In the genomic region with DNA sequence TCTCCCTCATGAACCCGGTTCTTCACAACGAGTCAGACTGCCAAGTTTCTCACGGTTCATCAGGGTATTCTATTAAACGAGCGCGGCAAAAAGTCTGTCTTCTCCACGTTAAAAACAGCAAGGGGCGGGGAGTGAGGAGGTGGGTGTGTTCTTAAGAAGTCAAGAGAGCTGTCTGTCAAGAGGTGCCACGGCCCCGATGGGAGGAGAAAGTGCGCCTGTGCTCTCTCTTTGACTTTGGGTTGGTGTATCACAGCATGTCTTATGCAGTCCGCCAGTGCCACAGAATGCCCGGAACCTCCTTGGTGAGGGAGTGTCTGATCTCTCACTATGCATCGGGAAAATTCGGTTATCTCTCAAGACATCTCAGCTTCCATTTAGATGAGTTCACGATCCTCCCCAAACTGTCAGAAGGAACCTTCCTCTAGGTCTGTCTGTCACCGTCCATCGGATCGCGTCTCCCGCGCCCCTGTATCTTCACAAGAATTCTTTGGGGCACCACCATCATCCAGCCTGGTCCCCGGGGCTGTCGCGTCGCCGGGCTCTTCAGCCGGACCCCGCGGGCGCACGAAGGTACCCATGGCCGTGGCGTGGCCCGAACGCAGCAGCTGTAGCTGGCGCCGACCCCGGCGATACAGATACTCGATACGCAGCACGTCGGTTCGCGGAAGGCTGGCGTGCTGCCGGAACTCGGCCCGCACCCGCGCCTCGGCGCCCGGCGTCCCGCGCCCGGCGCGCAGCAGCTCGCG, we compare ENCODE assay signal across 8 mouse cellular contexts. TPM values are rescaled to one million over a fixed set of nuclear protein-coding genes. Genes with fewer than 3 reads are reported as not detected.
DNase-seq lines count a peak whose midpoint lies in the region; ATAC-seq and TF ChIP-seq lines count a peak whose summit lies in the region.

TSS of gene E130208F15Rik (plus strand) at position 202 of the 746 bp plus-strand sequence.

- peak within 1 kb of the TSS; percentile 89 for H3K4me2 ChIP-seq in forebrain, embryonic 12.5 days
- H3K4me2 ChIP-seq in lung, embryonic 14.5 days: peak within 1 kb of the TSS; percentile 80

- intact Hi-C loops in heart, postnatal 10 days (cut with DNase I): no loop called here

- H3K4me1 ChIP-seq in ES-E14 (ENCODE audit: control insufficient read depth in 2 of 2, insufficient read depth in 2 of 2, low read length in 2 of 2, poor library complexity in 1 of 2): peaks cover 3 to 4% of the 10 kb centered on the region in 2 experiments; a peak in 2 of 4 replicates
- peaks cover 17% of the 10 kb centered on the region for H3K4me1 ChIP-seq in forebrain, embryonic 12.5 days
- peaks cover 6% of the 10 kb centered on the region; the same call in 1 of the 2 replicates for H3K4me1 ChIP-seq in lung, embryonic 14.5 days (ENCODE audit: insufficient read depth)

- 0 out of 2 replicates have a peak, but pooled peaks cover 5% of the 10 kb centered on the region for H3K27me3 ChIP-seq in forebrain, embryonic 12.5 days
- H3K27me3 ChIP-seq in lung, embryonic 14.5 days (ENCODE audit: insufficient read depth, low read length): no peaks in the 10 kb centered on the region

- no peaks in the 10 kb centered on the region for H3K9me3 ChIP-seq in ES-E14 (ENCODE audit: control insufficient read depth, insufficient read depth, low read depth, low read length)
- H3K9me3 ChIP-seq in forebrain, embryonic 12.5 days: peaks cover 4% of the 10 kb centered on the region; the same call in 1 of the 2 replicates
- H3K9me3 ChIP-seq in lung, embryonic 14.5 days (ENCODE audit: low read depth, low read length): 0 out of 2 replicates have a peak, but pooled peaks cover 3% of the 10 kb centered on the region

- H3K27ac ChIP-seq in ES-E14 (ENCODE audit: insufficient read depth, low read depth, low read length, poor library complexity, severe bottlenecking): peak within 1 kb of the TSS; percentile 56; the same call in 1 of the 2 replicates
- H3K27ac ChIP-seq in forebrain, embryonic 12.5 days: peak within 1 kb of the TSS; percentile 85
- peak within 1 kb of the TSS; percentile 89 for H3K27ac ChIP-seq in lung, embryonic 14.5 days (ENCODE audit: low read depth)

- in situ Hi-C loops in ES-E14 (cut with MboI; ENCODE audit: low sequenced_read_pairs in 2 of 2, unreplicated experiment in 2 of 2): no loop called here

- 1% methylated on average over 63 of the region's 63 CpGs for WGBS in forebrain, embryonic 12.5 days
- under 1% methylated on average over 63 of the region's 63 CpGs for WGBS in lung, embryonic 14.5 days

- H3K4me3 ChIP-seq in ES-E14 (ENCODE audit: insufficient read depth in 1 of 2, low read depth in 1 of 2, low read length in 2 of 2, poor library complexity in 1 of 2, severe bottlenecking in 1 of 2): peak within 1 kb of the TSS; percentile 92 to 98
- H3K4me3 ChIP-seq in forebrain, embryonic 12.5 days (replicated peaks): peak within 1 kb of the TSS; percentile 78
- peak within 1 kb of the TSS; percentile 68 for H3K4me3 ChIP-seq in lung, embryonic 14.5 days (ENCODE audit: low read depth, low read length)

- peaks cover 3% of the 10 kb centered on the region; the same call in 1 of the 2 replicates for H3K36me3 ChIP-seq in ES-E14 (ENCODE audit: control insufficient read depth, insufficient read depth, low read length, poor library complexity, severe bottlenecking)
- H3K36me3 ChIP-seq in forebrain, embryonic 12.5 days (replicated peaks): no peaks in the 10 kb centered on the region
- no peaks in the 10 kb centered on the region for H3K36me3 ChIP-seq in lung, embryonic 14.5 days (ENCODE audit: insufficient read depth)

- no peak for TF ChIP-seq CTCF in lung, embryonic 14.5 days (IDR thresholded peaks at IDR 0.05; ENCODE audit: low read depth)

- ATAC-seq in forebrain, embryonic 12.5 days (ENCODE audit: low FRiP score): peak; percentile 63
- peak; percentile 70 for ATAC-seq in lung, embryonic 14.5 days (ENCODE audit: insufficient read depth)
- peak; percentile 51; the same call in 1 of the 2 replicates for ATAC-seq in neutrophil, adult 5-6 weeks (ENCODE audit: extremely low read depth, insufficient number of reproducible peaks, low FRiP score, poor library complexity, severe bottlenecking)

- peak within 1 kb of the TSS; percentile 84 for H3K9ac ChIP-seq in ES-E14 (ENCODE audit: insufficient read depth, low read depth, low read length, poor library complexity, severe bottlenecking)
- H3K9ac ChIP-seq in forebrain, embryonic 12.5 days: peak within 1 kb of the TSS; percentile 83
- peak within 1 kb of the TSS; percentile 86 for H3K9ac ChIP-seq in lung, embryonic 14.5 days

- peak; percentile 72 for DNase-seq in ES-E14 (ENCODE audit: low read depth, low spot score)
- peak; percentile 80 for DNase-seq in c-Kit-positive CD71-negative TER-119-negative erythroid progenitor cells, embryonic 14.5 days (ENCODE audit: low read depth)
- peak; percentile 76 to 81 for DNase-seq in heart, postnatal 10 days
- DNase-seq in kidney, postnatal 4 days: peak; percentile 74 to 85
- DNase-seq in lung, embryonic 14.5 days: peak; percentile 84
- peak; percentile 84 for DNase-seq in thymus, postnatal 0 days (ENCODE audit: low spot score)

TF ChIP-seq in ES-E14, 5 proteins besides CTCF, POLR2A, EP300 and RAD21:
- TF ChIP-seq CHD2 (IDR thresholded peaks at IDR 0.05; ENCODE audit: low read depth, low read length) (no peak), HCFC1 (IDR thresholded peaks at IDR 0.05; ENCODE audit: borderline replicate concordance, insufficient read depth, low read length) (0 out of 2 replicates have a peak, but pooled peaks have one; percentile 50)

RNA-seq across cellular contexts. Expression of gene E130208F15Rik, which starts in this region (rescaled TPM):
- total RNA-seq in ES-E14 (2012; rRNA removed): 1.9 and 3.3 TPM in 2 replicates
- polyA plus RNA-seq in forebrain, embryonic 12.5 days (2016; fragmentation: Nextera tagmentation; extraction: Ambion mirVana): 2.0 TPM in 1 of 2 replicates, not detected in the other
- total RNA-seq in heart, postnatal 10 days (2021): 1 to 10 TPM in 1 of 2 experiments, under 1 TPM in 1; 0.87 to 1.0 TPM
- not detected in 2 replicates for polyA plus RNA-seq in lung, embryonic 14.5 days (2014; fragmentation: Nextera tagmentation; extraction: Ambion mirVana)
- total RNA-seq in neutrophil, adult 5-6 weeks (2017): 4.7 and 6.6 TPM in 2 replicates
- polyA plus RNA-seq in thymus, postnatal 0 days (2015; fragmentation: Nextera tagmentation; extraction: Ambion mirVana): 0.68 and 2.0 TPM in 2 replicates

Comparison
In these comparisons a context has a peak if more than half of its experiments do, and no peak if none do; other contexts are left out.
1. Peak in every context shown above with its lines: DNase-seq, ATAC-seq, H3K4me3 ChIP-seq and H3K27ac ChIP-seq.
2. Peak in DNase-seq, ATAC-seq, H3K4me3 ChIP-seq, H3K27ac ChIP-seq, H3K9ac ChIP-seq and H3K4me2 ChIP-seq in lung, embryonic 14.5 days; RNA of the gene not detected or under 1 TPM.